Mouse (Mus musculus): ENCODE data around the gene Smurf2. TPM values are rescaled to one million over a fixed set of nuclear protein-coding genes. Genes with fewer than 3 reads are reported as not detected.
"Not testable (repeated sequence)": the region's sequence is repeated elsewhere in the genome, so short reads cannot be mapped to it uniquely, and the experiment has no call there.

The Smurf2 gene
- polyA plus RNA-seq, 1 experiment from 2014 or later: 17.1 TPM

DNA sequence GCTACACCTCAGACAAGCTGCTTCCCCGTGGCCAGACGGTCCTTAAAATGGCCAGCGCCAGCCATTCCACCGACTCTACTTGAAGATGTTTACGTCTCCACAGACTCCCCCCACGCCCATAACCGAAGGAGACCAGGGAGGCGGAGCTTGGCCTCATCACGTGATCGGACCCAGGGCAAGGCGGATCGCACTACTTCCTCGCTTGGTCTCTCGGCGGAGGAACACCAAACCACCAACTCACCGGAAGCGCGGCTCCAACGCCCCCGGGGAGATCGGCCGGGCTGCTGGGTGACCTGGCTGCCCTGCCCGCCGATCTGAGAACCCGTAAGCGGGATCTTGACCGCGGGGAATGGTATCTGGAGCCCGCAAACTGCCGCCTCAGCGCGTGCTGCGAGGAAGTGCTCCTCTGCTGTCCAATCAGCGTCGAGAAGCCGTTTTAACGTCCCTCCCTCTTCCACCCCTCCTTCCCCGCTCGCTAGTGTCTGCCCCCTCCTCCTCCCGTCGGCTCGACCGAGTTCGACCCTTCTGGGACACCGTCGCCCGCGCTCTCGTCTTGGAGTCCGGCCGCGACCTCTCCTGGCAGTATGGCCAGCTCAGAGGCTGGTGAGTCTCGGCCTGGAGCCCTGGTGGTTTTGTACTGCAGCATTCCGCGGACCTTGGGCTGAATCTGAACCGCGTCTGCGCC is 131.6 kb downstream of the Smurf2 start, which contains the start of the genes Ddx5 and Cep95:
TSS of gene Ddx5 (minus strand) at position 411 of the 685 bp plus-strand sequence.
TSS of gene Cep95 (plus strand) at position 478 of the 685 bp plus-strand sequence.
- WGBS: under 1% methylated on average over 51 of the region's 58 CpGs
- no peaks in the 10 kb centered on the region for H3K9me3 ChIP-seq (ENCODE audit: control insufficient read depth, low read length)
- ATAC-seq (replicated peaks; ENCODE audit: low FRiP score, low TSS enrichment, low read depth) (peak; percentile 91), DNase-seq (ENCODE audit: low spot score) (peak; percentile 99)
- peaks cover 48% of the 10 kb centered on the region for H3K36me3 ChIP-seq (ENCODE audit: control insufficient read depth, insufficient read depth, low read length)
- H3K4me3 ChIP-seq (ENCODE audit: low read depth, low read length): peak within 1 kb of the TSS; percentile 100
- H3K9ac ChIP-seq (ENCODE audit: low read length): peak within 1 kb of the TSS; percentile 100
- H3K27me3 ChIP-seq (replicated peaks; ENCODE audit: control insufficient read depth, insufficient read depth, low read length): no peaks in the 10 kb centered on the region
- peak within 1 kb of the TSS; percentile 61 for H3K4me2 ChIP-seq (ENCODE audit: low read length)
- peak within 1 kb of the TSS; percentile 97 for H3K27ac ChIP-seq (ENCODE audit: low read depth)
- H3K4me1 ChIP-seq (replicated peaks; ENCODE audit: control insufficient read depth, insufficient read depth, low read length): peaks cover 23% of the 10 kb centered on the region

DNA sequence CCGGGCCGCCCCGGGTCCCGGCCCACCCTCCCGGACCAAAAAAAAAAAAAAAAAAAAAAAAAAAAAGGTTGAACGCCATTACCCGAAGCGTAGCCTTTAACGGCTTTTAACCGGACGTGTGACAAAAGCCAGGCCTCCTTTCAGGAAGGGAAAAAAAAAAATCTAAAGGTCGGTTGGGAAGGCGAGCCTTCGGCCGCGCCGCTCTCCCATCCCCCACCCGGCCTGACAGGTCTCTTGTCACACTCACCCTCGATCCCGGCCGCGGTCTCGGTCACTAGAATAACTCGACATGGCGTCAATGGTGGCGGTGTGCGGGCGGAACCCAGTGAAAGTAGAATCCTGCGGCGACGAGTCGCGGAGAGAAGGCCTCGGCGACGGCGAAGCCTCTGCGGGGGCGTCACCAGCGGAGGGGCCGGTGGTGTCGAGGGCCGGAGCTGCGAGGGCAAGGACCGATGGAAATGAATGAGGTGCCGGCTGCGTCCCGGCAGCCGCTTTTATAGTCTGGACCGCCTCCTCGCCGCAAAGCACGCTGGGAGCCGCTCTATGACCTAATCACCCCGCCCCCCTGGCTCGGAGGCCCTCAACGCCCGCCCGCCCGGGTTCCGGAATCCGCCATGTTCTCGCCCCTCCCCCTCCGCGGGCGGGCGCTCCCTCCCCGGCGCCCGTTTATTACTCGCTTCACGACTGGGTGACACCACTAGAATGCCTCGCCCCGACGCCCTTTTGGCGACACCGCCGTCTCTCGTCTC is 132.3 kb downstream of the Smurf2 start:
- 1% methylated on average over 74 of the region's 79 CpGs for WGBS

DNA sequence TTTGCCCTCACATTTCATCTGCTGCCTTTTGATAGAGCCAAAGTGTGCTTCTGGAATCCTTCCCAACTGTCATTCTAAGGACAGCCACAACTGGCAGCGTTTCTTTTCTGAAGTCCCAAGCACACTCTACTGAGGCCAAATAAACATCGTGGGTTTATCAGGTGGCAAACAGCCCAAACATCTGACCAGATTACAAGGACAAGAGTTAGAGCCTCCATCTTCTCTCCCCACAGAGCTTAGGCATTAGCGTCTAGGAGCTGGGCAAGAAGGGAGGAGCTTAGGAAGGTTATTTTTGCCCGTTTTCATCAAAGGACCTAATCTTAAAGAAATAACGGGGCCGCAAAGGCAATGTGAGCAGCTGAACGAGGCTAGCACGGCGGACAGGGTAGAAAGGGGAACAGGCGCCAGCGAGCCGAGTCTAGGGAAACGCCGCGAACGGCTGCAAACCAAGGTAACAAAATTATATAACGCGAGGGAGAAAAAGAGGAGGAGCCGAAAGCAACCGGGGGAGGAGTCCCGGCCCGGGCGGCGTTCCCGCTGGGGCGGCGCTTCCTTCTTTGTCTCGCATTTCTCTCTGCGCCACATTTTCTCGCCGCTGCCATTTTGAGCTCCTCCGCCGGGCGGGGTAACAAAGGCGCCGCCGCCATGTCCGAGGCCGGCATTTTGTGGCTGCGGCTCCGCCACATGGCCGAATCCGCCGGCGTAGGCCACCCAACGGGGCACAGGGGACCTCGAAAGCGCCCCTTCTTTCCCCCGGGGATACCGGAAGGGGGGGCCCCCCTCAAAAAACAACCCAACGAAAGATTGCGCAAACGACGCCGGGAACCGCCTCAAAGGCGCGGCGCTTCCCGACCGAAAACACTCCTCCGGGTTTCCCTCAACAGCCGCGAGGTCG is 133.1 kb downstream of the Smurf2 start:
- H3K9me3 ChIP-seq (ENCODE audit: control insufficient read depth, low read length): no peaks in the 10 kb centered on the region
- peak overlapping the region; percentile 100 for H3K4me3 ChIP-seq (ENCODE audit: low read depth, low read length)
- H3K27ac ChIP-seq (ENCODE audit: low read depth): peak overlapping the region; percentile 97
- WGBS: under 1% methylated on average over 63 of the region's 65 CpGs
- DNase-seq (ENCODE audit: low spot score) (peak; percentile 93), ATAC-seq (replicated peaks; ENCODE audit: low FRiP score, low TSS enrichment, low read depth) (peak; percentile 20; the same call in 1 of the 2 replicates)
- H3K4me1 ChIP-seq (replicated peaks; ENCODE audit: control insufficient read depth, insufficient read depth, low read length): peaks cover 23% of the 10 kb centered on the region
- H3K36me3 ChIP-seq (ENCODE audit: control insufficient read depth, insufficient read depth, low read length): peaks cover 50% of the 10 kb centered on the region
- H3K27me3 ChIP-seq (replicated peaks; ENCODE audit: control insufficient read depth, insufficient read depth, low read length): no peaks in the 10 kb centered on the region
- H3K4me2 ChIP-seq (ENCODE audit: low read length): peak overlapping the region; percentile 79
- H3K9ac ChIP-seq (ENCODE audit: low read length): peak overlapping the region; percentile 100

More for the DNA sequence above, 132.3 kb downstream of the Smurf2 start:
- H3K4me2 ChIP-seq (ENCODE audit: low read length): peak overlapping the region; percentile 28
- H3K4me3 ChIP-seq (ENCODE audit: low read depth, low read length): peak overlapping the region; percentile 100
- H3K36me3 ChIP-seq (ENCODE audit: control insufficient read depth, insufficient read depth, low read length): peaks cover 48% of the 10 kb centered on the region
- H3K27me3 ChIP-seq (replicated peaks; ENCODE audit: control insufficient read depth, insufficient read depth, low read length): no peaks in the 10 kb centered on the region
- ATAC-seq (replicated peaks; ENCODE audit: low FRiP score, low TSS enrichment, low read depth) (peak; percentile 79), DNase-seq (ENCODE audit: low spot score) (no peak)
- peak overlapping the region; percentile 97 for H3K27ac ChIP-seq (ENCODE audit: low read depth)
- H3K9me3 ChIP-seq (ENCODE audit: control insufficient read depth, low read length): no peaks in the 10 kb centered on the region
- peak overlapping the region; percentile 100 for H3K9ac ChIP-seq (ENCODE audit: low read length)
- peaks cover 23% of the 10 kb centered on the region for H3K4me1 ChIP-seq (replicated peaks; ENCODE audit: control insufficient read depth, insufficient read depth, low read length)

DNA sequence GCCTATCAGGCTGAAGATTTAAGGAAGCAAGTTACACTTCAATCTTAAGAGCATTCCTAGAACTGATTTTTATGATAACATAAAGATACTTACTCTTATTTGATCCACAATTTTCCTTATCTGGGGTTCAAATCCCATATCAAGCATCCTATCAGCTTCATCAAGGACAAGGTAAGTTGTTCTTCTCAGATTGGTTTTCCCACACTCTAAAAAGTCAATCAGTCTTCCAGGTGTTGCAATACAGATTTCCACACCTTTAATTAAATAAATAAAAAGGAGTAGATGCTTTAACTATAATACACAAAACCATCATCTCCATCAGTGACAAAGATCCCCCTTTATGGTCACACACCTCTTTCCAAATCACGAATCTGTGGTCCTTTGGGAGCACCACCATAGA is 135.5 kb downstream of the Smurf2 start:
- 75% methylated on average over 1 of the region's 1 CpGs for WGBS
- H3K27me3 ChIP-seq (replicated peaks; ENCODE audit: control insufficient read depth, insufficient read depth, low read length): no peaks in the 10 kb centered on the region
- DNase-seq (ENCODE audit: low spot score) (no peak), ATAC-seq (replicated peaks; ENCODE audit: low FRiP score, low TSS enrichment, low read depth) (no peak)
- peaks cover 17% of the 10 kb centered on the region for H3K4me1 ChIP-seq (replicated peaks; ENCODE audit: control insufficient read depth, insufficient read depth, low read length)
- no peak overlapping the region for H3K27ac ChIP-seq (ENCODE audit: low read depth)
- H3K36me3 ChIP-seq (ENCODE audit: control insufficient read depth, insufficient read depth, low read length): peaks cover 72% of the 10 kb centered on the region
- no peak overlapping the region for H3K4me2 ChIP-seq (ENCODE audit: low read length)
- no peak overlapping the region for H3K9ac ChIP-seq (ENCODE audit: low read length)
- no peak overlapping the region; the same call in 1 of the 2 replicates for H3K4me3 ChIP-seq (ENCODE audit: low read depth, low read length)
- H3K9me3 ChIP-seq (ENCODE audit: control insufficient read depth, low read length): no peaks in the 10 kb centered on the region

DNA sequence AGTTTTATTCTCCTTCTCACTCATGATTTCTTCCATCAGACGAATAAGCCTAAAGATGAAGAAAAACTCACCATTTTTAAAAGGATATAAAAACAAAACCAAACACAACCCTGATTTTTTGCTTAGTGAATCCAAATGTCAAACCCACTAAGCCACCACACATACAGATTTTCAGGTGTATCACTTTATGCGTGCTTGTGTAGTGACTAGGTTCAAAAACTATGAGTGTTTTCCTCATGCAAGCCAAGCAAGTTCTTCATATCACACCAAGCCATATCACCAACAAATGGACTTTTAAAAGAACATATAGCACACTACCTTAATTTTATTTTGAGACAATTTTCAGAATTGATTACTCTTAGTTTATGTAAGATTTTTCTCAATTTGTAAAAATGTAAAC is 136.0 kb downstream of the Smurf2 start:
- Histone ChIP-seq H3K9me3 (ENCODE audit: control insufficient read depth, low read length) (no peaks in the 10 kb centered on the region), H3K27me3 (replicated peaks; ENCODE audit: control insufficient read depth, insufficient read depth, low read length) (no peaks in the 10 kb centered on the region), H3K4me3 (ENCODE audit: low read depth, low read length) (no peak overlapping the region), H3K4me2 (ENCODE audit: low read length) (no peak overlapping the region), H3K9ac (ENCODE audit: low read length) (no peak overlapping the region), H3K4me1 (replicated peaks; ENCODE audit: control insufficient read depth, insufficient read depth, low read length) (peaks cover 14% of the 10 kb centered on the region), H3K27ac (ENCODE audit: low read depth) (no peak overlapping the region), H3K36me3 (ENCODE audit: control insufficient read depth, insufficient read depth, low read length) (peaks cover 74% of the 10 kb centered on the region)
- ATAC-seq (replicated peaks; ENCODE audit: low FRiP score, low TSS enrichment, low read depth) (no peak), DNase-seq (ENCODE audit: low spot score) (no peak)
- 93% methylated on average over 2 of the region's 2 CpGs for WGBS

DNA sequence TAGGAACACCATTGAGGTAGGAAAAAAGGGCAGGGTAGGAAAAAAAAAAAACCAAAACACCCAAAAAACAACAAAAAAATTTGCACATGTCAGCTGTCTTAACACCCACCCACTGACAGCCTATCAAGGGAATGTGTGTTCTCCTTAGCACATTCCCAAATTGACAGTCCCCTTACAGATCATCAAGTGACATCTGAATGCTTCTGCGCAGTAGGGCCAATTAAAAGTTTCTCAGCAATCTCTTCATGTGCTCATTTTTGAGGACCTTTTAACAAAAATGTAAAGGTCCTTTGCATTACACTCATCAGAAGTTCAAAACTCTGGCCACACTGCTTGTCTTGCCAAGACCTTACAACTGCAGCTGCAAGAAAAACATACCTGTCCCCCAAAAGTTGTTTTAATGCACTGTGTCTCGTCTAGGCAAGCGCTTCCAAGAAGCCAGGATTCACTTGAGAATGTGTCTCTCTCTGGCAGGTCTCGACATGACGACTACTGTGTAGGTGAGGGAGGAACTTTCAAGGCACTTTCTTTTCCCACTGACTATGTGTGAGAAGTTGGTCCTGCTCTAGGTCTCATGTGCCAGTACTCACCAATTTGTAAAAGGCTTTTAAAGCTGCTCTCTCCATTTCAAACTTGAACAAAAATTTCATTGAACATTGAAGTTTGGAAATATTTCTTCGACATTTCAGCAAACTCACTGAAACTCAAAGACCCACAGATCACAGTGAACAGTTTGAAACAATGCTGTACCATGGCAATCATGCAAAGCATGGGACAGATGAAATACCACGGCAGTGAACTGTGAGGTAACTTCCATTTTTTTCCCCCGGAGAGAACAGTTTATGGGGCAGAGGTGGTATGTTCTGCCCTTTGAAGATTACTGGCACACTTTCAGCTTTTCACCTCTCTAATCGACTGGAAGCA is 137.4 kb downstream of the Smurf2 start:
- H3K36me3 ChIP-seq (ENCODE audit: control insufficient read depth, insufficient read depth, low read length): peaks cover 74% of the 10 kb centered on the region
- WGBS: 84% methylated on average over 9 of the region's 9 CpGs
- H3K9me3 ChIP-seq (ENCODE audit: control insufficient read depth, low read length): no peaks in the 10 kb centered on the region
- no peak overlapping the region for H3K4me3 ChIP-seq (ENCODE audit: low read depth, low read length)
- H3K27me3 ChIP-seq (replicated peaks; ENCODE audit: control insufficient read depth, insufficient read depth, low read length): no peaks in the 10 kb centered on the region
- H3K27ac ChIP-seq (ENCODE audit: low read depth): no peak overlapping the region
- H3K4me2 ChIP-seq (ENCODE audit: low read length): no peak overlapping the region
- peaks cover 15% of the 10 kb centered on the region for H3K4me1 ChIP-seq (replicated peaks; ENCODE audit: control insufficient read depth, insufficient read depth, low read length)
- H3K9ac ChIP-seq (ENCODE audit: low read length): no peak overlapping the region
- ATAC-seq (replicated peaks; ENCODE audit: low FRiP score, low TSS enrichment, low read depth): no peak
- no peak for DNase-seq (ENCODE audit: low spot score)

DNA sequence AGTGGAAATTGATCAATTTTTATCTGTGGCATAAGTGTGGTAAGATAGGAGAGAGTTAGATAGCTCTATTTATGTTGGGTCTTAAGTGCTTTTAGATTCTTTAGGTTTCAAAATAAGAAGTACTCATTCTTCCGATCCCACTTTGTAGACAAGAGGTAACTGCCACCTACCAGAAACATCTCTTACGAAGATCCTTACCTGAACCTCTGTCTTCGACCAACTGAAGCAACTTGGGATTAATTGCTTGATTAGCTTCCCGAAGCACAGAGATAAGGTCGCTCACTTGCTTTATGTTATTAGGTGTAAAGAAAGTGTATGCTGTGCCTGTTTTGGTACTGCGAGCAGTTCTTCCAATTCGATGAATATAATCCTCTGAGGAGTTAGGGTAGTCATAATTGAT is 138.2 kb downstream of the Smurf2 start:
- H3K27me3 ChIP-seq (replicated peaks; ENCODE audit: control insufficient read depth, insufficient read depth, low read length); H3K4me3 ChIP-seq (ENCODE audit: low read depth, low read length); ATAC-seq (replicated peaks; ENCODE audit: low FRiP score, low TSS enrichment, low read depth); H3K9ac ChIP-seq (ENCODE audit: low read length); DNase-seq (ENCODE audit: low spot score); H3K4me2 ChIP-seq (ENCODE audit: low read length); H3K27ac ChIP-seq (ENCODE audit: low read depth); H3K9me3 ChIP-seq (ENCODE audit: control insufficient read depth, low read length): not testable (repeated sequence)
- peaks cover 73% of the 10 kb centered on the region for H3K36me3 ChIP-seq (ENCODE audit: control insufficient read depth, insufficient read depth, low read length)
- 84% methylated on average over 7 of the region's 7 CpGs for WGBS
- H3K4me1 ChIP-seq (replicated peaks; ENCODE audit: control insufficient read depth, insufficient read depth, low read length): peaks cover 24% of the 10 kb centered on the region

All from intestine, embryonic 14.5 days (tissue).